Mouse (Mus musculus) Patski (cell line): ENCODE measurements around the gene Rev1. TPM values are rescaled to one million over a fixed set of nuclear protein-coding genes. Genes with fewer than 3 reads are reported as not detected.
A peak's percentile ranks its signal among the peaks of the same experiment; 100 is the strongest.

Experiments
- ATAC-seq: fragments of 100-300 bp; one replicate; pipeline ENCODE4 v1.8.0; 2021
- CTCF ChIA-PET: fragments of 350-600 bp; sonication (Branson Sonifier 250); formaldehyde crosslinking; loops from one replicate; lab custom pipeline; 2022; ENCODE audit warnings: inconsistent platforms; lab: Charles Lee
- POLR2A ChIA-PET: fragments of 350-600 bp; sonication (Branson Sonifier 250); formaldehyde crosslinking; loops from one replicate; lab custom pipeline; 2022; ENCODE audit warnings: antibody characterized with exemption, inconsistent platforms; lab: Charles Lee
- DNase-seq: peaks from one replicate; pipeline ENCODE4 v3.0.0-alpha.2; 2011; ENCODE audit warnings: low read depth, low spot score
- H3K27me3 ChIP-seq: fragments of 371-371 bp; one replicate; pipeline ENCODE4 v1.5.1; 2021
- CTCF ChIP-seq: fragments of 100-300 bp; IDR thresholded peaks from one replicate; pipeline ENCODE4 v1.5.1; 2021
- in situ Hi-C: fragments of 300-500 bp; cut with MboI; formaldehyde crosslinking; loops from 3 replicates; pipeline ENCODE4 v1.11.1; 2018; ENCODE audit warnings: low pct_unique_long_range_greater_than_20kb, mixed read lengths
- polyA plus RNA-seq: library from polyadenylated mRNA; unstranded; gene quantifications from one replicate; pipeline ENCODE4 v1.2.3, GENCODE M21; 2021

Rev1 gene
- polyA plus RNA-seq, 1 experiment from 2014 or later = 17.3 TPM

- TF ChIP-seq CTCF = no peak
- POLR2A ChIA-PET = no interaction called here
- CTCF ChIA-PET = interaction anchor here (1.6 kb wide), 1 partner anchor 9 kb away, joined by 5 read pairs; no protein-coding TSS in a partner anchor
- ATAC-seq (no peak), DNase-seq (no peak)
- in situ Hi-C loops = no loop called here
- H3K27me3 ChIP-seq = peaks cover 13% of the 10 kb centered on the region
Measured at GRCm38 (mm10) chr1:38130715-38131483, 1.3 kb upstream of the Rev1 start.

DNA sequence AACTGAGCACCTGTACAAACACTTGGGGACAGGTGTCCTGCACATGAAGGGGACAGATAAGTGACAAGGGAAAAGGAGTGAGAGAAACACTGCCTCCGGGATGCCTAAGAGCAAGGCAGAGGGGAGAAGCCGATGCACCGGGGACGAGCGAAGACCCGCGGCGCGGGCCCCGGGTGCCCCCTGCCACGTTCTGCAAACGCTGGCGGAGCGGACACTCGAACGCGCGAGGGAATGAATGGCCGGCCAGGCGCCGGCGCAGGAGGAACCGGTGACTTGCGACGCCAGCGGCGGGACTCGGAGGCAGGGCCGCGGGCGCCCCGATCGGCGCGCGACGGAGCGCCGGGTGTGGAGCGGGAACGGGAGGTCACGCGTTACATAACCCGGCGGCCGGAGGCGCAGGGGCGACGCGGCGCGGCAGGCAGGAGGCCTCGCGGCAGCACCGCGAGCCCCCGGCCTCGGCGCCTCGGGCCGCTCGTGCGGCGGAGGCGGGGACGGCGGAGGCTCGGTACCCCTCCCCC is 623 bp downstream of the Rev1 start:
- ChIA-PET POLR2A (no interaction called here), CTCF (no interaction called here)
- no peak for DNase-seq
- in situ Hi-C loops = loop anchor here (10.0 kb wide), 1 partner anchor 254 kb away; the partner anchor contains the start of gene Lipt1
- H3K27me3 ChIP-seq = peaks cover 6% of the 10 kb centered on the region
- ATAC-seq = peak; percentile 17
- TF ChIP-seq CTCF = no peak

- in situ Hi-C loops = loop anchor here (10.0 kb wide), 1 partner anchor 252 kb away; the partner anchor contains the start of gene Lipt1
- no peak for DNase-seq
- POLR2A ChIA-PET = no interaction called here
- ATAC-seq = no peak
- H3K27me3 ChIP-seq = no peaks in the 10 kb centered on the region
- CTCF ChIA-PET = no interaction called here
- no peak for TF ChIP-seq CTCF
Measured at GRCm38 (mm10) chr1:38127036-38127435, 2.6 kb downstream of the Rev1 start.

DNA sequence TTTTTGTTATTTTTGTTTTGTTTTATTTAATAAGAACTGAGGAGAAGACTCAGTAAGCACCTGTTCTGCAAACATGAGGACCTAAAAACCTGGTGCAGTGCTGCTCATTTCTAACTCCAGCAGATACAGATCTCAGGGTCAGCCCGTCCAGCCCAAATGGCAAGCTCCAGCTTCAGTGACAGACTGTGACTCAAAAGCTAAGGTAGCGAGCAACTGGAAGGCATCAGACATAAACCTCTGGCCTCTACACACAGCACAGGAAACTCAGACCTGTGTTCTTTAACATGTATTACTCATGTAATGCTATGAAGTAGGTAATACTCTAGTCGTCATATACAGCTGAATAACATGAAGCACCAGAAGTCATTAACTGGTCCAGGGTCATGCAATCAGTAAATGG is 3.2 kb downstream of the Rev1 start:
- ChIA-PET CTCF (no interaction called here), POLR2A (no interaction called here)
- H3K27me3 ChIP-seq = no peaks in the 10 kb centered on the region
- TF ChIP-seq CTCF = no peak
- in situ Hi-C loops = loop anchor here (10.0 kb wide), 1 partner anchor 252 kb away; the partner anchor contains the start of gene Lipt1
- ATAC-seq = no peak
- DNase-seq = no peak

DNA sequence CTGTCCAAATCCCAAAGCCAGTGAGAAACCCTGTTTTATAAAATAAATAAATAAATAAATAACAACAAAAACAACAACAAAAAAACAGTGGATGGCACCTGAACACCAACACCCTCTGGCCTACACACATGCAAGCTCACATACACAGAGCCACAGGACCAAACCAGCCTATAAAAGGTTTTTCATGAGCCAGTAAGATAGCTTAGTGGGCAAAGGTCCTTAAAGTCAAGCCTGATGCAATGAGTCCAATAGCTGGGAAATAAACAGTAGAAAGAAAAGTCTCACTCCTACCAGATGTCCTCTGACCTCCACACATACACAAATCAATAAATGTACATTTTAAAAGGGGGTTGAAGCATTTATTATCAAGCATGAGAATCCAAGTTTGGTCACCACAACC is 5.3 kb downstream of the Rev1 start:
- ATAC-seq (no peak), DNase-seq (no peak)
- TF ChIP-seq CTCF = no peak
- in situ Hi-C loops = loop anchor here (10.0 to 25.0 kb wide), 2 partner anchors 249 to 412 kb away; partner anchors contain the start of genes 2010300C02Rik and Lipt1
- no peaks in the 10 kb centered on the region for H3K27me3 ChIP-seq
- ChIA-PET POLR2A (no interaction called here), CTCF (interaction anchor here (1.1 kb wide), 1 partner anchor 151 kb away, joined by 3 read pairs; no protein-coding TSS in a partner anchor)

DNA sequence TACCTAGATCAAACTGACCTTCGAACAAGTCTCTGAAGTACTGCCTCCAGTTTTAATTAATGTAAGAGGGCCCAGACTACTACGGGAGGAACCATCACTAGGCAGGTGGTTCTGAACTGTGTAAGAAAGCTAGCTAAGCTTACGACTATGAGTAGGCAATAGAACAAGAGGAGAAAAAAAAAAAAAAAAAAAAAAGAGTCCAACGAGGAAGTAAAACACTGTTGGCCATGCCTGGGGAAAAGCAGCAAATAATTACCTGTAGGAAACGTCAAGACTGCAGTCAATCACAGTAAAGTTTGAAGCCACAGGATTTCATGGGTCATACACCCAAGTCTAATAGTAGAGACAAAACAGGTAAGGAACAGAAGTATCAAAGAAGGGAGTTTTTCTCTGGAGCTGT is 8.7 kb downstream of the Rev1 start:
- CTCF ChIA-PET = no interaction called here
- no peak for TF ChIP-seq CTCF
- in situ Hi-C loops = loop anchor here (10.0 to 25.0 kb wide), 2 partner anchors 246 to 409 kb away; partner anchors contain the start of genes 2010300C02Rik and Lipt1
- H3K27me3 ChIP-seq = no peaks in the 10 kb centered on the region
- POLR2A ChIA-PET = interaction anchor here (0.6 kb wide), 1 partner anchor 53 kb away, joined by 4 read pairs; no protein-coding TSS in a partner anchor
- DNase-seq = no peak
- no peak for ATAC-seq

DNA sequence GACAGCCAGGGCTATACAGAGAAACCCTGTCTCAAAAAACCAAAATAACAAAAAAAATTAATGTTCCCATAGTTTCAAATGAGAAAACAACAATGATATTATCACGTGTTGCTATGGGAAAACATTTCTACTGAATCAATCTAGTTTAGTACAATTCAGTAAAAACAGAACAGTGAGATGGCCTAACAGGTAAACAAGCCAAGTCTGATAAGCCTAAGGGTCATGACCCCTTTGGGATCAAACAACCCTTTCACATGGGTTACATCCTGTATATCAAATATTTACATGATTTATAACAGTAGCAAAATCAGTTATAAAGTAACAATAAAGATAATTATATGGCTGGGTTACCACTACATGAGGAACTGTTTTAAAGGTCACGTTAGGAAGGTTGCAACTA is 11.0 kb downstream of the Rev1 start:
- ATAC-seq (no peak), DNase-seq (no peak)
- H3K27me3 ChIP-seq = no peaks in the 10 kb centered on the region
- CTCF ChIA-PET = no interaction called here
- in situ Hi-C loops = loop anchor here (25.0 kb wide), 1 partner anchor 406 kb away; the partner anchor contains the start of gene 2010300C02Rik
- POLR2A ChIA-PET = no interaction called here
- no peak for TF ChIP-seq CTCF

DNA sequence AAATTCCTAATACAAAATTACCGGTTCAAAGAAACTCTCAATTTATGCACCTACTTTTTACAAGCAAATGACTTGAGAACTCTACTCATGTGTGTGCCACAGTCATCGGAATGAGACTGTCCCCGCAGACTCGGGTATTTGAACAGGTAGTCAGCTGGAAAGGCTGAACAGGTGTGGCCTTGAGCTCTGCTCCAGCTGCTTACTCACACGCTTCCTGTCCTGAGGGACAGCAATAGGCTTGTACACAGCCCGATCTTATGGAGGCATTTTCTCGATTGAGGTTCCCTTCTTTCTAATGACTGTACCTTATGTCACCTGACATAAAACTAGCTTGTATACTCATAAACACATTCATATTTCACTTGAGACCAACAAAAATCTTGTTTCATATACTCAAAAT is 19.8 kb downstream of the Rev1 start:
- TF ChIP-seq CTCF = no peak
- no peak for ATAC-seq
- ChIA-PET POLR2A (no interaction called here), CTCF (interaction anchor here (1.8 kb wide), 1 partner anchor 8 kb away, joined by 4 read pairs; no protein-coding TSS in a partner anchor)
- no peaks in the 10 kb centered on the region for H3K27me3 ChIP-seq
- no peak for DNase-seq
- in situ Hi-C loops = loop anchor here (25.0 kb wide), 1 partner anchor 397 kb away; the partner anchor contains the start of gene 2010300C02Rik

- no peak for TF ChIP-seq CTCF
- POLR2A ChIA-PET = no interaction called here
- no peak for ATAC-seq
- in situ Hi-C loops = loop anchor here (25.0 kb wide), 1 partner anchor 392 kb away; the partner anchor contains the start of gene 2010300C02Rik
- DNase-seq = no peak
- CTCF ChIA-PET = no interaction called here
- no peaks in the 10 kb centered on the region for H3K27me3 ChIP-seq
Measured at GRCm38 (mm10) chr1:38103813-38104212, 25.8 kb downstream of the Rev1 start.

DNA sequence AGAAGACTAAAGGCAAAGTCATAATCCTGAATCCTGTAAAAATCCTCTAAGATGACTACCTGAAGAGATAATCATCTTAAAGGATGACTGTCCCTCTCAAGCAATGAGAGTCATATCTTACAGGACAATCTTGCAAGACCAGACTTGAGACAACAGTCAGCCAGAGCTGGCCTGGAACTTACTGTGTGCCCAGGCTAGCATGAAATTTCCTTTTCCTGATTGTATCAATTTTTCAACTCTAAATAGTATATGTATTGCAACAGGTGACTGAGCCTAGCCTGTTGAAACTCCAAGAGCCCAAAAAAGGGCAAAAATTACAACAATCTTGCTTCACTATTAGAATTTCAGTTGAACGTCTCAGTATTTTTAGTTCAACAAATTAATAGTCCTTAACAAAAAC is 26.4 kb downstream of the Rev1 start:
- in situ Hi-C loops = loop anchor here (25.0 kb wide), 1 partner anchor 391 kb away; the partner anchor contains the start of gene 2010300C02Rik
- TF ChIP-seq CTCF = no peak
- DNase-seq (no peak), ATAC-seq (no peak)
- H3K27me3 ChIP-seq = no peaks in the 10 kb centered on the region
- ChIA-PET POLR2A (interaction anchor here (0.6 kb wide), 1 partner anchor 93 kb away, joined by 3 read pairs; no protein-coding TSS in a partner anchor), CTCF (interaction anchor here (1.2 kb wide), 1 partner anchor 70 kb away, joined by 3 read pairs; no protein-coding TSS in a partner anchor)
